Mouse (Mus musculus) heart, postnatal 4 days (tissue): ENCODE measurements around the gene Bag5. TPM values are rescaled to one million over a fixed set of nuclear protein-coding genes. Genes with fewer than 3 reads are reported as not detected.
A peak's percentile ranks its signal among the peaks of the same experiment; 100 is the strongest.
"Not testable (repeated sequence)": the region's sequence is repeated elsewhere in the genome, so short reads cannot be mapped to it uniquely, and the experiment has no call there.

ENCODE experiments used
- DNase-seq: peaks from one replicate; pipeline ENCODE4 v3.0.0; 2021
- total RNA-seq, 2 experiments: library from RNA; stranded (reverse); gene quantifications; 2 replicates each; pipeline ENCODE4 v1.2.3; 2021

Bag5 gene
- total RNA-seq, 2 experiments from 2014 or later = 29.3 to 32.6 TPM

- DNase-seq = no peak
Observed at GRCm38 (mm10) chr12:111734912-111735311, 21.9 kb upstream of the Bag5 start.

DNA sequence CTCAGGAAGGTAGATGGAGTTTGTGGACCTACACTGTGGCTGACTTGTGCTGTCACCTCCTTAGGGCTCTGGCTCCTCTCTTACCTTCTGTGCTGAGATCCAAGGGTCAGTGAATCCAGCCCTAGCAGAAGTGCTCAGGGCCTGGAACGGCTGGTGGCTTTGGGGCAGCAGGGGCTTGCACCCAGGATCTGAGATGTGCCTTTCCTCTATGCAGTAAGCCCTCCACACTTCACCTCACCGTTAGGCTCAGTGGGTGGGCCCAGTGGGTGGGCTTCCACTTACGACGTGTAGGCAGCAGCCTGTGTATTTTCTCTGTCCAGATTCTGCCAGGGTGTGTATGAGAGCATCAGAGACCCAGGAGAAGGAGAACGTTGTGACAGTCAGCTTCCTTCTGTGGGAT, 19.9 kb upstream of the Bag5 start:
- no peak for DNase-seq

DNA sequence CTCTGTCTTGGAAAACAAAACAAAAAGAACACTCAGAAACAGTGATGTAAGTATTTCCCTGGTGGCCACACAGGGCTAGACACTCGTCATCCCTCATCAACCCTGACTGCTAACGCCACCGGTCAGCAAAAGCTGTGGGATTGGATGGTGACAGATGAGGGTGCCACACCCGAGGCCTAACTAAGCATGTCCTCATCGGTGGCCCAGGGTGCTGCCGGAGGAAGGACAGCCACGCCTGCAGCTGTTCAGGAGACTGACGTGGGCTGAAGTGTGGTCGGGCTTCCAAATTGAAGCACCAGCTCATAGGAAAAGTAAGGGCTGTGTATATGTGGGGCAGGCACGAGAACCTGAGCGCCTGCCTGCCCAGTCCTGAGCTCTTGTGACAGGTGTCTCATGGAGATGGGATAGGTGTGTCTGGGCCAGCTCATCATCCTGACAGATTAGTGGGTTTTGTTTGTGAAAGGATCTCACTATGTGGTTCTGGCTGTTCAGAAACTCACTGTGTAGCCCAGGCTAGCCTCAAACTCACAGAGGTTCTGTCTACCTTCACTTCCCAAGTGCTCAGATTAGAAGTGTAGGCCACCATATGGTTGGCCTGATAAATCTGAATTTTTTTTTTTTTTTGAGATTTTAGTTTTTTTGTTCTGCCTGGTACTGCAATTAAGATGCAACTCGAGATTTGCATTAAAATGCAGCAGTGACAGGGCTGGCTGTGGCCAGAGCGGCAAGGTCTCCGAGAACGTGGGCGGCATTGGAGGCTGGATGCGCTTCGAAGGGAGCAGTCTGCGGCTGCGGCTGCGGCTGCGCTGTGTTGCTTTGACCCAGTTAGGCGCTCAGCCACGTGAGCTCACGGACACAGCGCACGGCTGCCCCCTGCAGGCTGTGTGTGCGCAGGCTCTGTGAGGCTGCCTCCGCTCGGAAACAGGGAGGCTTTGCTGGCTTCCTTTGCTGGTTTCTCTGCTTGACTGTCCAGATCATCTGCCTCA, 19.1 kb upstream of the Bag5 start:
- peak; percentile 92 for DNase-seq

- no peak for DNase-seq
Observed at GRCm38 (mm10) chr12:111727956-111728355, 14.9 kb upstream of the Bag5 start.

- peak; percentile 61 for DNase-seq
Observed at GRCm38 (mm10) chr12:111726122-111726463, 13.0 kb upstream of the Bag5 start.

DNA sequence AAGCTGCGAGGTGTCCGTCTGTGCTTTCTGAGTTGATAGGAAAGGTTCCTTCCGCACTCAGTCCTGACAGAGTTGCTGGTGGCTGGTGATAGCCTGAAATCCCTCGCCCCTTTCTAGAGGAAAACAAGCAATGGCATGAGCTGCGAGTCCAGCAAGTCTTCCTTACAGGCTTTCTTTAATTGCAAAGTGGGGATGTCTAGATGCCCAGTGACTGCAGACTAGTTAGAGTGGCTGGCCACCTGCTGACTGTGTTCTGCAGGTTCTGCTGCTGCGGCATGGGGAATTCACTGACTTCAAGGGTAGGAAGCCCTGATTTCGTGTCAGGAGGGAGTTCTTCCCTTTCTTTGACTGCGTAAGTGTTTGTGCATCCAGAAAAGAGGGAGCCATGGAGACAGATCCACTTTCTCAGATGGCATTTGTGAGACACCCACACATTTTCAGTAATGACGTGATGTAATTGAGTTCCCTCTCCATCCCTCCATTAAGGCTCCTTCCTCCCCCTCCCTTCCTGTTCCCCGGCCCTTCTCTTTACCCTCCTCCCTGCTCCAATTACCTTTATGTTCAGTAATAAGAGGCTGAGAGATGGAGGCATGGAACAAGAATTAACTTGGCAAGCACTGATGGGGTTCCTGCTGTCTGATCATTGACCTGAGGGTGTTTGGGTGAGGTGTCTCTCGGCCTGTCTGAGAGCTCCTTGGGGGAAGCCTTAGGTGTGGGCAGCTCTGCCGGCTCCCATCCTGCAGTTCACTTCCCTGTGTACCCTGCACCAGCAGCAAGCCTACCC, 12.5 kb upstream of the Bag5 start:
- no peak for DNase-seq

DNA sequence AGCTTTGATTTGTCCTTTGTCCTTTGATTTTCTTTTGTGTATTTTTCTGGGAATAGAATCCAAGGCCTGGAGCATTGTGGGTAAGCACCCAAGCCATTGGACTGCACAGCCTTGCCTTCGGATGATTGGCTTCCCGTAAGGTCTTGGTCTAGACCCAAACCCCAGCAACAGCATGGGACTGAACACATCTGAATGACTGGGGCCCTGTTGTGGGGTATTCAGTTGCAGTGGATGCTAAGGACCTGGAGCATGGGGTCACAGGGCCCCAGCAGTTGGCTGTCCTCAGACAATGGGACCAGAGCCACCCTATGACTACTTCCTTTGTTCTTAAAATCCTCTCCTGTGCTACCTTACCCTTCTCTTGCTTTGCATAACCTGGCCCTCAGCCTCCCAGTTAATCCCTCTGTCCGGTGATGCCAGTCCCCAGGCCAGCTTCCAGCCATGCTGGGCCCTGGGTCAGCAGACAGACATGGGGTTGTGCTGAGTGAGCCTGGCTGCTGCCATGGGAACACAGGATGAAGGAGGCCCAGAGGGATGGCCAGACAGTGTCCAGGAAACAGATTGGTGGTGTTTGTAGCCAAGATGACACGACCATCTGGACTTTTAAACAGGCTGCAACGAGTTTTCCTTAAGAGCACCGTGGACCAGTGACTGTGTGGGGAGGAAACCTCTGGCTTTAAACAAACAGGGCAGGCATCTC, 11.7 kb upstream of the Bag5 start:
- peak; percentile 65 for DNase-seq

DNA sequence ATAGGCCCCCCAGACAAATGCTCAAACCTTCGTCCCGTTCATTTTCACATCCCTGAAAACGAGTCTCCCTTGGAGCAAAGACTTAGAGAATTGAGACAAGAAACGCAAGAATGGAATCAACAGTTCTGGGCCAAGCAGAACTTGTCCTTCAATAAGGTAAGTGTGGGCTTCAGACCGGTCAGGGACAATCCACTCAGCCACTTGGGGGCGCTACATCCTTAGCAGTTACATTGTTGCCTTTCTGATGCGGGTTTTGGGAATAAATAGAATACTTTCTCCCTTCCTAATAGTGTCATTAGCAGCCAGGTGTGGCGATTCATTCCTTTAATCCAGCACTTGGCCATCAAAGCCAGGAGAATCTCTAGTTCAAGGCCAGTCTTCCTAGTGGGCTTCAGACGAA, 9.6 kb upstream of the Bag5 start:
- peak; percentile 80 for DNase-seq

DNA sequence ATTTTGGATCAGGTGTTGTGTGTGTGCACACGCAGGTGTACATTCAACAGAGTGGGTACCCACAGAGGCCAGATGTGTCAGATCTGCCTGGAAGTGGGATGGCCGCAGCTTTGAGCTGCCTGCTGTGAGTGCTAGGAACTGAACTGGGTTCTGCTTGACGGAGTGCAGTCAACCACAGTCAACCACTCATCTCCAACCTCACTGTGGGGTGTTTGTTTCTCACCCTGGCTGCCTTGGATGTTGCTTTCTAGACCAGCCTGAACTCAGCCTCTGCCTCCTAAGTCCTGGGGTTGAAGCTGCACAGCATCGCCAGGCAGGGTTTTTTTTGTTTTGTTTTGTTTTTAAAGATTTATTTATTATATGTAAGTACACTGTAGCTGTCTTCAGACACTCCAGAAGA, 7.2 kb upstream of the Bag5 start:
- DNase-seq = no peak

DNA sequence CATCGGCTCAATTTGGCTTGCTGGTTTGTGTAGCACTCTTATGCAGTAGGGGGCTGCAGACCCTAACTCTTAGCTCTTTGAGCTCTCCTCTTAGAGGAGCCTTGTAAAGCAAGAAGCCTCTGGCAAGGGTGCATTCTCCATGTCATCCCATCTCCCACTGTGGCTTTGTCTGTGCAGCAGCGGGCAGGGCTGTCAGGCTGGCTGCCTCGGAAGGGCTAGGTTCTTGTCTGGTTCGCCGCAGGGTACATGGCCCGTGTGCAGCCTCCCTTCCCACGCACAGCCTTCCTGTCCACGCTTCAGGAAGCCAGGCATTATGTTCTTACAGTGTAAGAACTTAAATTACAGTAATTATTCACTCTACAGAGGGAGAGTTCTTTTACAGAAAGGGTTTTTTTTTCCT, 5.6 kb upstream of the Bag5 start:
- DNase-seq = no peak

GRCm38 (mm10) chr12:111716505-111716904, 3.4 kb upstream of the Bag5 start:
- DNase-seq = no peak

DNA sequence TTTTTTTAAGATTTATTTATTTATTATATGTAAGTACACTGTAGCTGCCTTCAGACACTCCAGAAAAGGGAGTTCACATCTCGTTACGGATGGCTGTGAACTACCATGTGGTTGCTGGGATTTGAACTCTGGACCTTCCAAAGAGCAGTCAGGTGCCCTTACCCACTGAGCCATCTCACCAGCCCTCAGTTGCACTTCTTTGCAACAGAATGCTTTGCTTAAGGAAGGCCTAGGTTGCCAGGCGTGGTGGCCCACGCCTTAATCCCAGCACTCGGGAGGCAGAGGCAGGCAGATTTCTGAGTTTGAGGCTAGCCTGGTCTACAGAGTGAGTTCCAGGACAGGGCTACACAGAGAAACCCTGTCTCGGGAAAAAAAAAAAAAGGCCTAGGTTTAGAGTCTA, 823 bp upstream of the Bag5 start:
- DNase-seq = not testable (repeated sequence)

DNA sequence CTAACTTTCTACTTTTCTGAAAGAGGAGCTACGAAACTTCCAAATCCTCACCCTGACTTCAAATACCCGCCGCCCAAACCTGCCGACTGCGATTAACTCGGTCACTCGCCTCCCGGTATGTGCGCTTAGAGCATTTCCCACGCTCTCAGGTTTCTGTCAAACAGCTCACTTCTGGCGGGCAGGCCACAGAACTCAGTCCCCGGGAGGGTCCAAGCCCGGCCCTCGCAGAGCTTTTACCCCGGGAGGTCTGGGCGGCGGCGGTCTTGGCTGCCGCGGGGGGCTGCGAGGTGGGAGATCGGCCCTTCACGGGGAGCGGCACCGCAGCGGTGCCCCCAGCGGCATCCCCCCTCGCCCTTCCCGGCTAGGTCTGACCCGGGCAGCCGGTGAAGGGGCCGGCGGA, 581 bp downstream of the Bag5 start:
- no peak for DNase-seq

DNA sequence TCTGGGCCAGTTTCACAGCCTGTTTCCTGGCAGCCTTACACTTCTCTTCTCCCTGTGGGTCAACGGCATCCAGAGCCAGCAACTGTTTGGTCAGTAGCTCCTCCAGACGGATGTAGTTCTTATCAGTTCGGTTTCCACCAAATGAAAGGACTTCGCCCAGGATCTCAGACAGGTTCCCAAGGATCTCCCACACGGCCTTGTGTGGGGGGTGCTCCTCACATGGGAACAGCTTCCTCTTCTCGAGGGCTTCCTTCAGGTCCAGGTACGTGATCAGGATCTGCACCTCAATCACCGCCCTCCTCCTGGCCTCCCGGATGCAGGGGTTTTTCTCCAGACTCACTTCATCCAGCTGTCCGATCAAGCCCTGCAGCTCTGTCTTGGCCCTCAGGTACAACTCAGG, 3.0 kb downstream of the Bag5 start:
- no peak for DNase-seq

GRCm38 (mm10) chr12:111708181-111708580, 4.9 kb downstream of the Bag5 start:
- DNase-seq = peak; percentile 71

DNA sequence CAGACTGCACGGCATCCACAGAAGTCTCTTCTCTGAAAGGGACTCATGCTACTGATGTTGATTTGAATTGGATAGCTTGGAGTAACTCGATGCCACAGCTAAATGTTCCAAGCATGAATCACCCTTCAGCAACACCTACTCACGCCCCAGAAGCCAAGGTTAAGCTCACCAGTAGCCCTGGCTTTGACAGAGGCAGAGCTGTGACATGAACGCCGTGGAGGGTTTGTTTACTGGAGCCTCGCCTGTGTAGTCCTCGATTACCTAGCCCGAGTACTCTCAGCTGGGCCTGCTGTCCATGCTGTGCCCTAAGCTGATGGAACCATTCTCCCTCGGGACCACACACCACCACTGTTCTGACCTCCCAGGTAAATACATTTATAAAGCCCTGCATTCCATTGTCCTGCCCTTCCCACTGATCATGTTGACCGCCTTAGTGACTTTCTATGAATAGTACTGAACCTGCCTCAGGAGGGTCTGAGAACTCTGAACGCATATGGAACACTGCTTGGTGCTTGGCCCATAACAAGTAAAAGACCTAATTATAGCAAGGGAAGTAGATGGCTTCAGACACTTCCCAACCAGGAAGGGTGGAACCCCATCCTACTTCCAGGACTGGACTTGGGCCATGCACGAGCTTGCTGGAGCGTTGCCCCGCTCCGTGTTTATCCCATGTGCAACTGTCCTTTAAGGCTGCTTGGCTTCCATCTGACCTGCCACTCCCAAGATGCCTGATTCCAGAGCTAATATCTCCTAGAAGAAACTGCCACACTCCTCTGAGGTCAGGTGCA, 7.7 kb downstream of the Bag5 start:
- DNase-seq = peak; percentile 82

DNA sequence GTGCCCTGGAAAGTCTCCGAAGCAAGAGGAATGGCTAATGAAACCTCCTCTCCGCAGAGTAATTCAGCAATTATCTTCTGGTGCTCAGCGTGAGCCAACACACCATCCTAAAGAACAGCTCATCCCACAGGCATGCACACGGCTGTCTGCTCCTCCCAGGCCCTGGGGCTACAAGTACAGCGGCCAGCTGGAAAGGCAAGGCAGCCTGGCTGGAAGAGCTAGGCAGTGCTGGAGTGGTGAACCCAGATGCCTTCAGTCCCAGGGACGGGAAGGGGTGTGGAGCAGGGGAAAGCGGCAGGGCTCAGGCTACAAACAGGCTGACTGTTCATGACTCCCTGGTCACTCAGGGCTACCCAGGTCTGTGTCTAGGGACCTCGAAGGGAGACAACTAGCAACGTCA, 8.4 kb downstream of the Bag5 start:
- DNase-seq = peak; percentile 76

- DNase-seq = no peak
Observed at GRCm38 (mm10) chr12:111703301-111703700, 9.8 kb downstream of the Bag5 start.

GRCm38 (mm10) chr12:111700920-111701458, 12.1 kb downstream of the Bag5 start:
- no peak for DNase-seq

DNA sequence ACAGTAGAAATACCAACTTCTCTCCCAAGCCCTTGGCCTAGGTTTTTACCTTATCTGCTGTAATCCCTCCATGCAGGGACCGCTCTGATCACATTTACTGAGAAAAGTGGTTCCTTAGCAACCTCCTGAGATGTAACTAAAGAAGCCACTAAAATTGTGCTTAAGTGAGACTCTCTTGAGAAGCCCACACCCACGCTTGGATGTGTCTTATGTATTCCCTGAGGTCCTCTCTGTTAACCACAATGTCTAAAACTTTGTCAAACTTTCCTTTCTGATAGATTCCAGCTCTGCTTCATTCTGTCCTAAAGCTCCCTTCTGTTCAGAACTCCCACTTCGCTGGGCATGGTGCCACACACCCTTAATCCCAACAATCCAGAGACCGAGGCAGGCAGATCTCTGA, 13.5 kb downstream of the Bag5 start:
- DNase-seq = no peak

GRCm38 (mm10) chr12:111698346-111698913, 14.6 kb downstream of the Bag5 start:
- no peak for DNase-seq

DNA sequence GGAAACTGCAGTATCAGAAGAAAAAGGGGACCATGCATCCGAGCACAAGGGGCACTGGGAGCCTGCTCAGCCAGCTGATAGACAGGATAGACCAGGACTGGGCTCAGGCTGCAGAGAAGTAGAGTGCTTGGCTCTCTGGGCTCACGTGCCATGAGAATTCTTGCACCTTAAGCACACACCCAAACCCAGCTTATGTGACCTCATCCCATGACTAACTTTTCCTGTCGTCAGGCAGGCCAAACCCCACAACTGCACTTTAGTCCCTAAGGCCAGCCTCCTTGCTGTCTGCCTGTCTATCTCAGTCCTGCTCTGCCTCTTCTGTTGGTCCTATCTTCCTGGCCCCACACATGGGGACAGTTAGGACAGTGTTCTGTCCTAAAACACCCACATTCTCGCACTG, 15.3 kb downstream of the Bag5 start:
- DNase-seq = no peak
